Mouse (Mus musculus): ENCODE measurements around the gene Cdt1.

DNA sequence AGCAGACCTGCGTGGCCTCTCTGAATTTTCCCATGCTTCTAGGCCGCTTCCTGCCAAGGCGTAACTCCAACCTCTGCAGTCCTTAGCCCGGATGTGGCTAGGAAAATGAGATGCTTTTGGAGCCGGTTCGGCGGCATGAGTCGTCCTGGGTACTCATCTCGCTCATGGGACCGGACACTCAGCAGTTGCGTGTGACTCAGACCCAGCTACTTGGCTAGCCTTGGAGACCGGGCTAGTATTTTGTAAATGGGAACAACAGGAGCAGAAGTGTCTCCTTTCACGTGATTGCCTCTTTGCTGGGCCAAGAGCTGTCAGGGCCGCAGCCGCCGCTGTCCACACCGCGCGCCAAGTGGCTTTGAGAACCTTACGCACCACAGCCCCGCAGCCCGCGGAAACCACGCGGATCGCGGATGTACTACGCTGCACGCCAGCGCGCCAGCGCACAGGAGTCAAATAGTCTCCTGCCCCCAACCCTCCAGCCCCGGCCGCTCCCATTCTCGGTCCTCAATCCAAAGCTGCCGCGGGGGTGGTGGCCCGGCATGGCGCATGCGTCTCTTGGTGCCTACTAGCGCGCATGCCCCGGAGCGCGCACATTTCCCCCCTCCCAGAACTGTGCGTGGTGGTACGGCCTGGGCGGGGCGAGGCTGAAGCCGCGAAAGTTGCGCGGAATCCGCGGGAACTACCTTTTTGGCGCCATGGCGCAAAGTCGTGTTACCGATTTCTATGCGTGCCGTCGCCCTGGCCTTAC lies at the start of gene Cdt1:
- TF ChIP-seq CTCF (IDR thresholded peaks at IDR 0.05; ENCODE audit: borderline replicate concordance, insufficient read depth, low read depth, low read length) (no peak), POLR2A (IDR thresholded peaks at IDR 0.05; ENCODE audit: borderline replicate concordance, insufficient read depth, low read length) (peak; percentile 81)
